Mouse (Mus musculus) limb, embryonic 13.5 days (tissue): ENCODE data around the gene Pnmt. TPM values are rescaled to one million over a fixed set of nuclear protein-coding genes. Genes with fewer than 3 reads are reported as not detected.
A peak's percentile ranks its signal among the peaks of the same experiment; 100 is the strongest.

Source experiments
- ATAC-seq: fragments of 200-750 bp; cut with Nextera tagmentation; 2 replicates; pipeline ENCODE4 v1.8.0; 2017; ENCODE audit warnings: low read depth, moderate number of reproducible peaks, moderate TSS enrichment; ENCODE audit not compliant: low FRiP score
- H3K27ac ChIP-seq: fragments of 300-500 bp; sonication (generic); 2 replicates; pipeline ENCODE4 v1.5.1; 2015; ENCODE audit warnings: inconsistent platforms, mild to moderate bottlenecking, moderate library complexity
- H3K27me3 ChIP-seq: fragments of 300-500 bp; sonication (generic); 2 replicates; pipeline ENCODE4 v1.6.1; 2015; ENCODE audit warnings: mild to moderate bottlenecking, inconsistent platforms
- H3K36me3 ChIP-seq: fragments of 300-500 bp; sonication (generic); 2 replicates; pipeline ENCODE4 v1.6.1; 2015; ENCODE audit warnings: inconsistent platforms, mild to moderate bottlenecking, moderate library complexity
- H3K4me1 ChIP-seq: fragments of 300-500 bp; sonication (generic); 2 replicates; pipeline ENCODE4 v1.6.1; 2015; ENCODE audit warnings: inconsistent platforms
- H3K4me2 ChIP-seq: fragments of 300-500 bp; sonication (generic); replicated peaks from 2 replicates; pipeline ENCODE4 v1.6.1; 2015; ENCODE audit warnings: inconsistent platforms, mild to moderate bottlenecking, moderate library complexity
- H3K4me3 ChIP-seq: fragments of 300-500 bp; sonication (generic); 2 replicates; pipeline ENCODE4 v1.5.1; 2015; ENCODE audit warnings: moderate library complexity, mild to moderate bottlenecking, inconsistent platforms
- H3K9ac ChIP-seq: fragments of 300-500 bp; sonication (generic); 2 replicates; pipeline ENCODE4 v1.6.1; 2015; ENCODE audit warnings: mild to moderate bottlenecking, inconsistent platforms
- H3K9me3 ChIP-seq: fragments of 300-500 bp; sonication (generic); 2 replicates; pipeline ENCODE4 v1.6.1; 2016; ENCODE audit warnings: inconsistent platforms
- WGBS: fragments of 180-500 bp; shearing (Covaris S2); methylation state at CpG from one replicate; pipeline ENCODE4 v1.1.7; 2015; 5-methylcytosine and 5-hydroxymethylcytosine counted together
- polyA plus RNA-seq: library from polyadenylated mRNA; unstranded; fragments of >200 nt; fragmentation: Nextera tagmentation; extraction: Ambion mirVana; gene quantifications from 2 replicates; pipeline ENCODE4 v1.2.1, GENCODE M21; 2015

The Pnmt gene
- polyA plus RNA-seq, 1 experiment from 2014 or later: 1.4 TPM

- 0 out of 2 replicates have a peak overlapping the region, but pooled peaks have one; percentile 68 for H3K4me3 ChIP-seq
- WGBS: 74% methylated on average over 6 of the region's 6 CpGs
- peak overlapping the region; percentile 82; the same call in 1 of the 2 replicates for H3K4me2 ChIP-seq
Observed at GRCm38 (mm10) chr11:98437441-98437840, 51.2 kb downstream of the Pnmt start.

More at GRCm38 (mm10) chr11:98437441-98437840, 51.2 kb downstream of the Pnmt start:
- no peak for ATAC-seq
- H3K4me1 ChIP-seq: peaks cover 9% of the 10 kb centered on the region; the same call in 1 of the 2 replicates
- no peak overlapping the region; the same call in 1 of the 2 replicates for H3K9ac ChIP-seq
- no peaks in the 10 kb centered on the region for H3K9me3 ChIP-seq
- H3K36me3 ChIP-seq: peaks cover 47% of the 10 kb centered on the region
- H3K27me3 ChIP-seq: no peaks in the 10 kb centered on the region
- no peak overlapping the region for H3K27ac ChIP-seq

Other genes with a start within 250 kb of the Pnmt start
- 28.0 and 28.4 TPM in 2 replicates for gene Fbxl20, start 236.0 kb upstream of the Pnmt start, polyA plus RNA-seq
- 74.9 and 76.8 TPM in 2 replicates for gene Med1, start 193.2 kb upstream of the Pnmt start, polyA plus RNA-seq
- 13.1 TPM in 2 replicates for gene Cdk12, start 183.4 kb upstream of the Pnmt start, polyA plus RNA-seq
- gene Neurod2, start 56.8 kb upstream of the Pnmt start, polyA plus RNA-seq: not detected in 2 replicates
- gene Ppp1r1b, start 38.0 kb upstream of the Pnmt start, polyA plus RNA-seq: 1.5 and 1.9 TPM in 2 replicates
- gene Stard3, start 28.1 kb upstream of the Pnmt start, polyA plus RNA-seq: 41.9 and 43.2 TPM in 2 replicates
- gene Tcap, start 2.6 kb upstream of the Pnmt start, polyA plus RNA-seq: 11.3 and 12.9 TPM in 2 replicates
- 10.4 and 12.4 TPM in 2 replicates for gene Pgap3, start 14.0 kb downstream of the Pnmt start, polyA plus RNA-seq
- 47.3 and 53.0 TPM in 2 replicates for gene Erbb2, start 26.0 kb downstream of the Pnmt start, polyA plus RNA-seq
- 76.0 and 79.4 TPM in 2 replicates for gene Mien1, start 52.5 kb downstream of the Pnmt start, polyA plus RNA-seq
- 5.2 and 6.7 TPM in 2 replicates for gene Grb7, start 59.9 kb downstream of the Pnmt start, polyA plus RNA-seq
- gene Ikzf3, start 159.6 kb downstream of the Pnmt start, polyA plus RNA-seq: 0.49 and 0.52 TPM in 2 replicates
- 0.11 and 0.31 TPM in 2 replicates for gene Zpbp2, start 164.6 kb downstream of the Pnmt start, polyA plus RNA-seq
- 82.8 and 83.6 TPM in 2 replicates for gene Ormdl3, start 200.9 kb downstream of the Pnmt start, polyA plus RNA-seq
- gene Lrrc3c, start 211.8 kb downstream of the Pnmt start, polyA plus RNA-seq: not detected in 2 replicates
- gene Gm12355, start 239.2 kb downstream of the Pnmt start, polyA plus RNA-seq: 1.2 and 1.4 TPM in 2 replicates
- not detected in 2 replicates for gene Gsdma3, start 239.9 kb downstream of the Pnmt start, polyA plus RNA-seq